Mouse (Mus musculus) lung, embryonic 16.5 days (tissue): ENCODE data around the gene Ugt1a1. TPM values are rescaled to one million over a fixed set of nuclear protein-coding genes. Genes with fewer than 3 reads are reported as not detected.
"Not testable (repeated sequence)": the region's sequence is repeated elsewhere in the genome, so short reads cannot be mapped to it uniquely, and the experiment has no call there.

Experiments
- ATAC-seq: fragments of 200-750 bp; cut with Nextera tagmentation; 2 replicates; pipeline ENCODE4 v1.8.0; 2017; ENCODE audit warnings: low read depth, mild to moderate bottlenecking, moderate library complexity
- H3K27ac ChIP-seq: fragments of 300-500 bp; sonication (generic); 2 replicates; pipeline ENCODE4 v1.5.1; 2014; ENCODE audit warnings: mild to moderate bottlenecking, control low read depth, low read length
- H3K27me3 ChIP-seq: fragments of 300-500 bp; sonication (generic); 2 replicates; pipeline ENCODE4 v1.6.1; 2014; ENCODE audit warnings: low read depth, low read length, mixed read lengths; ENCODE audit not compliant: control insufficient read depth, insufficient read depth
- H3K36me3 ChIP-seq: fragments of 300-500 bp; sonication (generic); 2 replicates; pipeline ENCODE4 v1.6.1; 2014; ENCODE audit warnings: low read length; ENCODE audit not compliant: control insufficient read depth, insufficient read depth
- H3K4me1 ChIP-seq: fragments of 300-500 bp; sonication (generic); replicated peaks from 2 replicates; pipeline ENCODE4 v1.6.1; 2014; ENCODE audit warnings: low read length, mixed read lengths; ENCODE audit not compliant: control insufficient read depth, insufficient read depth
- H3K4me2 ChIP-seq: fragments of 300-500 bp; sonication (generic); 2 replicates; pipeline ENCODE4 v1.6.1; 2014; ENCODE audit warnings: low read depth, low read length, control low read depth
- H3K4me3 ChIP-seq: fragments of 300-500 bp; sonication (generic); 2 replicates; pipeline ENCODE4 v1.5.1; 2014; ENCODE audit warnings: mild to moderate bottlenecking, low read length, control low read depth
- H3K9ac ChIP-seq: fragments of 300-500 bp; sonication (generic); 2 replicates; pipeline ENCODE4 v1.6.1; 2014; ENCODE audit warnings: low read length, control low read depth
- H3K9me3 ChIP-seq: fragments of 300-500 bp; sonication (generic); 2 replicates; pipeline ENCODE4 v1.6.1; 2016; ENCODE audit warnings: low read length; ENCODE audit not compliant: control insufficient read depth
- whole genome bisulfite sequencing: fragments of 180-500 bp; shearing (Covaris S2); extraction: QIAGEN DNeasy Blood & Tissue Kit; methylation state at CpG from one replicate; pipeline ENCODE4 v1.1.7; 2014; 5-methylcytosine and 5-hydroxymethylcytosine counted together
- polyA plus RNA-seq: library from polyadenylated mRNA; unstranded; fragments of >200 nt; fragmentation: Nextera tagmentation; extraction: Ambion mirVana; gene quantifications from 2 replicates; pipeline ENCODE4 v1.2.1, GENCODE M21; 2015

The Ugt1a1 gene
- polyA plus RNA-seq = not detected in 2 replicates

DNA sequence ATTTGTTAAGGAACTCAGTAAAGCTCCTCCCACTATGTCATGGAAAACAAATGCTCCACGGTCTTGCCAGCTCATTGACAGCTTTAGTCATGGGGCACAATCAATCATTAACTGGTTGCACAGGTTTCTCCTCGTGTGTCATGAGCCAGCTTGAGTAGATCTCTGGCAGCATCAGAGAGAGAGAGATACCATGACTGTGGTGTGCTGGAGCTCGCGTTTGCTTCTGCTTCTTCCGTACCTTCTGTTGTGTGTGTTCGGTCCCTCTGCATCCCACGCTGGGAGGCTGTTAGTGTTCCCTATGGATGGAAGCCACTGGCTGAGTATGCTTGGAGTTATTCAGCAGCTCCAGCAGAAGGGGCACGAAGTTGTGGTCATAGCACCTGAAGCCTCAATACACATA, at the start of gene Ugt1a1:
TSS of gene Ugt1a1 (plus strand) at position 148 of the 400 bp plus-strand sequence.
- Histone ChIP-seq H3K27ac (no peak within 1 kb of the TSS), H3K4me3 (no peak within 1 kb of the TSS), H3K27me3 (no peaks in the 10 kb centered on the region), H3K4me1 (no peaks in the 10 kb centered on the region), H3K4me2 (no peak within 1 kb of the TSS), H3K36me3 (no peaks in the 10 kb centered on the region), H3K9ac (no peak within 1 kb of the TSS), H3K9me3 (peaks cover 46% of the 10 kb centered on the region)
- WGBS = 62% methylated on average over 8 of the region's 8 CpGs
- ATAC-seq = no peak

DNA sequence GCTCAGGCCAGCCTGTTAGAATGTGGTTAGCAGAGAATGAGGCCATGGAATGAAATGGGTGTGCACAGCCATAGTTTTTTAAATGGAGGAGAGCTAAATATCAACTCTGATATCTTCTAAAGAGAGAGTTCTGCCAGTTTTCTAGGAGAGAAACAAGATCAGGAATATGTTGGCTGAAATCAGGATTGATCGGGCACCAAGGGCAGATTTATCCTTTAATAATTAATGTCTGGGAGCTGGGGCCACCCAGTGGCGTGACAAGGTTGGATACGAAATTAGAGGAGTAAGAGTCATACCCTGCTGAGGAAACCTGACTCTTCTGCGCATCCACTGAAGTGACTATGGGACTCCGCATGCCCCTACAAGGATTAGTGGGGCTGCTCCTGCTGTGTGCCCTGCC, 46.0 kb upstream of the Ugt1a1 start, which contains the start of gene Ugt1a5:
TSS of gene Ugt1a5 (plus strand) at position 302 of the 400 bp plus-strand sequence.
- H3K9me3 ChIP-seq = no peaks in the 10 kb centered on the region
- no peak within 1 kb of the TSS for H3K4me3 ChIP-seq
- no peaks in the 10 kb centered on the region for H3K4me1 ChIP-seq
- no peaks in the 10 kb centered on the region for H3K36me3 ChIP-seq
- 63% methylated on average over 5 of the region's 5 CpGs for WGBS
- H3K9ac ChIP-seq = no peak within 1 kb of the TSS
- no peak for ATAC-seq
- no peak within 1 kb of the TSS for H3K4me2 ChIP-seq
- H3K27ac ChIP-seq = no peak within 1 kb of the TSS
- H3K27me3 ChIP-seq = no peaks in the 10 kb centered on the region

GRCm38 (mm10) chr1:88172190-88172589, 39.6 kb upstream of the Ugt1a1 start:
- not testable (repeated sequence) for H3K4me1 ChIP-seq, ATAC-seq, H3K36me3 ChIP-seq, H3K9me3 ChIP-seq, H3K4me2 ChIP-seq, H3K27me3 ChIP-seq, H3K27ac ChIP-seq, H3K4me3 ChIP-seq, H3K9ac ChIP-seq
- 82% methylated on average over 5 of the region's 7 CpGs for WGBS

- no peaks in the 10 kb centered on the region for H3K36me3 ChIP-seq
- H3K27ac ChIP-seq = no peak overlapping the region
- no peak overlapping the region for H3K4me2 ChIP-seq
- 83% methylated on average over 1 of the region's 1 CpGs for WGBS
- H3K4me1 ChIP-seq = no peaks in the 10 kb centered on the region
- H3K27me3 ChIP-seq = no peaks in the 10 kb centered on the region
- ATAC-seq = no peak
- no peak overlapping the region for H3K4me3 ChIP-seq
- peaks cover 8% of the 10 kb centered on the region for H3K9me3 ChIP-seq
- no peak overlapping the region for H3K9ac ChIP-seq
These were observed 32.1 kb upstream of the Ugt1a1 start for GRCm38 (mm10) chr1:88179657-88180056.

DNA sequence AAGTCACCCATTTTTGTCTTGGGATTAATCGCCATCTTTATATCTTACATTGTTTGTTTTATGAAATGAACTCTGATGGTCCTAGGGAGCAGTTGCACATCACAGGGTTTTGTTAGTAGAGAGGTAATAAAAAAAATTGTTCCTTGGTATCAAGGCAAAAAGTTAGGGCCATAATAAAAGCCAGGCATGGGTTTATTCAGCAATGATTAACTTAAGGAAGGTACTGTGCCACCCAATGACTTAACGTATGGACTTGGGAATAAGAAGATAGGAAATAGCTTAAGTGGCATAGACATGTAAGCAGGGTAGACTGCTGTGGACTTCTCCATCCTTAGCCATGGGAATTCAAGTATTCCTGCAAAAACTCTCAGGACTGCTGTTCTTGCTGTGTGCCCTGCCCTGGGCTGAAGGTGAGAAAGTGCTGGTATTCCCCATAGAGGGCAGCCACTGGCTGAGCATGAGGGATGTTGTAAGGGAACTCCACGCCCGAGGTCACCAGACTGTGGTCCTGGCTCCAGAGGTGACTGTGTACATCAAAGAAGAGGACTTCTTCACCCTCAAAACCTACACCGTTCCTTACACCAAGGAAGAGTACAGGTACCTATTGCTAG, 25.3 kb upstream of the Ugt1a1 start:
- H3K9ac ChIP-seq = no peak overlapping the region
- no peak overlapping the region for H3K27ac ChIP-seq
- H3K4me2 ChIP-seq = no peak overlapping the region
- no peaks in the 10 kb centered on the region; the same call in 1 of the 2 replicates for H3K9me3 ChIP-seq
- no peaks in the 10 kb centered on the region for H3K27me3 ChIP-seq
- H3K4me1 ChIP-seq = no peaks in the 10 kb centered on the region
- no peaks in the 10 kb centered on the region for H3K36me3 ChIP-seq
- ATAC-seq = no peak
- WGBS = 78% methylated on average over 5 of the region's 5 CpGs
- H3K4me3 ChIP-seq = no peak overlapping the region

GRCm38 (mm10) chr1:88192136-88192535, 19.6 kb upstream of the Ugt1a1 start:
- Histone ChIP-seq H3K4me1 (no peaks in the 10 kb centered on the region), H3K27ac (no peak overlapping the region), H3K9me3 (no peaks in the 10 kb centered on the region; the same call in 1 of the 2 replicates), H3K36me3 (no peaks in the 10 kb centered on the region), H3K4me3 (no peak overlapping the region), H3K4me2 (no peak overlapping the region), H3K9ac (no peak overlapping the region), H3K27me3 (no peaks in the 10 kb centered on the region)
- no peak for ATAC-seq
- whole genome bisulfite sequencing = 65% methylated on average over 3 of the region's 3 CpGs

- Histone ChIP-seq H3K4me1 (no peaks in the 10 kb centered on the region), H3K9me3 (no peaks in the 10 kb centered on the region), H3K4me2 (no peak overlapping the region), H3K4me3 (no peak overlapping the region), H3K27ac (no peak overlapping the region), H3K9ac (no peak overlapping the region), H3K36me3 (no peaks in the 10 kb centered on the region), H3K27me3 (no peaks in the 10 kb centered on the region)
- no peak for ATAC-seq
- WGBS = 78% methylated on average over 1 of the region's 1 CpGs
These were observed 16.1 kb upstream of the Ugt1a1 start for GRCm38 (mm10) chr1:88195687-88196086.

- Histone ChIP-seq H3K4me3 (no peak overlapping the region), H3K9ac (no peak overlapping the region), H3K9me3 (no peaks in the 10 kb centered on the region), H3K27me3 (no peaks in the 10 kb centered on the region), H3K4me2 (no peak overlapping the region), H3K4me1 (no peaks in the 10 kb centered on the region), H3K36me3 (no peaks in the 10 kb centered on the region), H3K27ac (no peak overlapping the region)
- WGBS = 64% methylated on average over 3 of the region's 3 CpGs
- no peak for ATAC-seq
These were observed 14.3 kb upstream of the Ugt1a1 start for GRCm38 (mm10) chr1:88197443-88197842.

DNA sequence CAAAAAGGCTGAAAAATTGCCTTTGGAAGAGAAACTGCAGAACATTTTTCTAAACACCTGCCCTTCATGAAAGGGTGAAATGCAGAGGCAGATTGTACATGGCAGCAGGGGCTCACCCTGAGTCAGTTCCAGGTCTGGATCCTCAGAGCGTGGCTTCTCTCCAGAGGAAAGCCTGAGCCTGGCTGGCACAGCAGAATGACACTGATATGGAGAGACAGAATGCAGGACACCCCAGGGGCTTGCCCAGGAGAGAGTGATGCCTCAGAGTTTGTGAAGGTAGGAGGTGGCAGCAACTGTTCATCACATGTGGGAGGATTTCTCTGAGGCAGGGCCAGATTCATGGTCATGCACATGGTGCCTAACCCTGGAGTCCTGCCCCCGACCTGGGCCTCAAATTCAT, 11.8 kb upstream of the Ugt1a1 start:
- 55% methylated on average over 2 of the region's 2 CpGs for WGBS
- Histone ChIP-seq H3K4me1 (peaks cover under 1% of the 10 kb centered on the region; the same call in 1 of the 2 replicates), H3K27ac (no peak overlapping the region), H3K27me3 (no peaks in the 10 kb centered on the region), H3K36me3 (no peaks in the 10 kb centered on the region), H3K9me3 (peaks cover 6% of the 10 kb centered on the region; the same call in 1 of the 2 replicates), H3K4me2 (no peak overlapping the region), H3K4me3 (no peak overlapping the region), H3K9ac (no peak overlapping the region)
- no peak for ATAC-seq
